Mouse (Mus musculus) midbrain, embryonic 14.5 days (tissue): ENCODE data around the gene Trafd1. TPM values are rescaled to one million over a fixed set of nuclear protein-coding genes. Genes with fewer than 3 reads are reported as not detected.
A peak's percentile ranks its signal among the peaks of the same experiment; 100 is the strongest.

ENCODE experiments used
- ATAC-seq: fragments of 200-750 bp; cut with Nextera tagmentation; 2 replicates; pipeline ENCODE4 v1.8.0; 2017; ENCODE audit warnings: moderate number of reproducible peaks, moderate library complexity; ENCODE audit not compliant: low FRiP score, low TSS enrichment
- DNase-seq: peaks from one replicate; pipeline ENCODE4 v3.0.0-alpha.2; 2015
- H3K27ac ChIP-seq: fragments of 300-500 bp; sonication (generic); replicated peaks from 2 replicates; pipeline ENCODE4 v1.5.1; 2014; ENCODE audit warnings: mild to moderate bottlenecking, low read depth, low read length, moderate library complexity
- H3K27me3 ChIP-seq: fragments of 300-500 bp; sonication (generic); 2 replicates; pipeline ENCODE4 v1.6.1; 2014; ENCODE audit warnings: low read length, control low read depth, mixed read lengths; ENCODE audit not compliant: control insufficient read depth, insufficient read depth
- H3K36me3 ChIP-seq: fragments of 300-500 bp; sonication (generic); 2 replicates; pipeline ENCODE4 v1.6.1; 2014; ENCODE audit warnings: low read length, control low read depth; ENCODE audit not compliant: control insufficient read depth, insufficient read depth
- H3K4me1 ChIP-seq: fragments of 300-500 bp; sonication (generic); 2 replicates; pipeline ENCODE4 v1.6.1; 2014; ENCODE audit warnings: mild to moderate bottlenecking, antibody characterized with exemption, low read length, control low read depth; ENCODE audit not compliant: control insufficient read depth, insufficient read depth
- H3K4me2 ChIP-seq: fragments of 300-500 bp; sonication (generic); 2 replicates; pipeline ENCODE4 v1.6.1; 2014; ENCODE audit warnings: mild to moderate bottlenecking, low read length, moderate library complexity
- H3K4me3 ChIP-seq: fragments of 300-500 bp; sonication (generic); replicated peaks from 2 replicates; pipeline ENCODE4 v1.5.1; 2014; ENCODE audit warnings: low read depth, low read length
- H3K9ac ChIP-seq: fragments of 300-500 bp; sonication (generic); replicated peaks from 2 replicates; pipeline ENCODE4 v1.6.1; 2014; ENCODE audit warnings: mild to moderate bottlenecking, low read length, moderate library complexity
- H3K9me3 ChIP-seq: fragments of 300-500 bp; sonication (generic); 2 replicates; pipeline ENCODE4 v1.6.1; 2016; ENCODE audit warnings: low read length, control low read depth, mixed read lengths; ENCODE audit not compliant: control insufficient read depth
- WGBS: fragments of 180-500 bp; shearing (Covaris S2); extraction: QIAGEN DNeasy Blood & Tissue Kit; methylation state at CpG from one replicate; pipeline ENCODE4 v1.1.7; 2014; 5-methylcytosine and 5-hydroxymethylcytosine counted together
- polyA plus RNA-seq: library from polyadenylated mRNA; unstranded; fragments of >200 nt; fragmentation: Nextera tagmentation; extraction: Ambion mirVana; gene quantifications from 2 replicates; pipeline ENCODE4 v1.2.1, GENCODE M21; 2014

Gene Trafd1
- polyA plus RNA-seq, 1 experiment from 2014 or later = 146 TPM

DNA sequence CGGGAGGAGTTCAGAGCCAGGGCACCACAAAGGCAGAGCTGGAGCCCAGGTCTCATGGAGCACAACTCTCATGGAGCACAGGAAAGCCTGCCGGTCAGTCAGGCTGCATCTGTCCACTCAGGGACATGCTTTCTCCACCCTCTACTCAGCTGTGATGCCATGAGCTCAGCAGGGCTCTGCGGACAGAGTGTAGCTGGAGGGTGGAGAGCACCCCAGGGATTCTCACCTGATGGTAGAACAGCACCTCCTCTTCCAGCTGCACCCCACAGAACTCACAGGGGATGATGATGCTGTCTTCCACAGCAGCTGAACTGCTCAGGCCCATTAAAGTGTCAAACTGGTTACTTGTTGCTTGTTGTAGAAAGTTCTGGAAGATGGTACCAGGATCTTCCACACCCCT, 10.6 kb downstream of the Trafd1 start:
- Histone ChIP-seq H3K4me3 (no peak overlapping the region), H3K27ac (no peak overlapping the region), H3K9ac (no peak overlapping the region), H3K27me3 (no peaks in the 10 kb centered on the region), H3K4me2 (no peak overlapping the region), H3K4me1 (no peaks in the 10 kb centered on the region), H3K36me3 (peaks cover 91% of the 10 kb centered on the region), H3K9me3 (no peaks in the 10 kb centered on the region)
- DNase-seq (no peak), ATAC-seq (no peak)
- 90% methylated on average over 3 of the region's 3 CpGs for WGBS

GRCm38 (mm10) chr5:121371712-121372111, 13.7 kb downstream of the Trafd1 start:
- no peaks in the 10 kb centered on the region for H3K4me1 ChIP-seq
- H3K4me3 ChIP-seq = no peak overlapping the region
- no peak overlapping the region for H3K9ac ChIP-seq
- 88% methylated on average over 6 of the region's 6 CpGs for WGBS
- H3K4me2 ChIP-seq = no peak overlapping the region
- no peaks in the 10 kb centered on the region for H3K9me3 ChIP-seq
- H3K27me3 ChIP-seq = no peaks in the 10 kb centered on the region
- peaks cover 91% of the 10 kb centered on the region for H3K36me3 ChIP-seq
- DNase-seq = no peak
- H3K27ac ChIP-seq = no peak overlapping the region
- no peak for ATAC-seq

- 87% methylated on average over 4 of the region's 4 CpGs for WGBS
- DNase-seq (no peak), ATAC-seq (no peak)
- no peaks in the 10 kb centered on the region for H3K4me1 ChIP-seq
- H3K9me3 ChIP-seq = no peaks in the 10 kb centered on the region
- no peaks in the 10 kb centered on the region for H3K27me3 ChIP-seq
- H3K4me2 ChIP-seq = no peak overlapping the region
- H3K27ac ChIP-seq = no peak overlapping the region
- H3K4me3 ChIP-seq = no peak overlapping the region
- peaks cover 94% of the 10 kb centered on the region for H3K36me3 ChIP-seq
- no peak overlapping the region for H3K9ac ChIP-seq
These were observed 18.2 kb downstream of the Trafd1 start for GRCm38 (mm10) chr5:121367255-121367654.

DNA sequence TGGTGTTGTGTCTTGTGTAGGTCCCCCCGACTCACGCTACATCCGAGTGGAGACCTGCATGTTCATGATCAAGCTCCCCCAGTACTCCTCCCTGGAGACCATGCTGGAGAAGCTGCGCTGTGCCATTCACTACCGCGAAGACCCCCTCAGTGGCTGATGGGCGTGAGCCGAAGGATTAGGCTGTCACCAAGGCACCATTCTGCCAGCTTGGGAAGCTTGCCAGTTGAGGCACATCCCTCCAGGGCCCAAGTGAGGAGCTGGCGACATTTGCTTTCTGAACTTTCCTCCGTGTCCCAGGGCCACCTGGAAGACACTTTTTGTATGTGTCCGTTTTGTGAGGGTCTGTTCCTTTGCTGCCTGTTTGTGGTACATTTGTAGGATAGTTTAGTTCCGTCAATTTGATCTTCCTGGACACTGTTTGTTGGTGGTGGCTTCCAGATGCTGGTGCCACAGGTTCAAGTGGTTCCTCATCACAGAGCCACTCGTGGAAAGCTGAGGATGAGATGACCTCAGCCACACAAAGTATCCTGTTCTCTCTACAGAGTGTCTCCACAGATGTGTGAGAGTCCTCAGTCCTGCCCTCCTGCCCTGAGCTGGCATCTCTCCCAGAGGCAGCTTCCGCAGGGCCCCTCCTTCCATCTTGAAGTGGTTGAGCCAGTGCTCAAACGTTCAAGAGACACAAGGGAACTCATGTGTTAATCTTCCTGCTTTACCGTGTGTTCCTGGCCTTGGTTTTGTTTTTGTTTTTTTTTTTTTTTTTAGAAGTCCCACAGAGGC, 18.8 kb downstream of the Trafd1 start:
- Histone ChIP-seq H3K4me1 (no peaks in the 10 kb centered on the region), H3K27me3 (no peaks in the 10 kb centered on the region), H3K36me3 (peaks cover 94% of the 10 kb centered on the region), H3K4me2 (no peak overlapping the region), H3K9me3 (no peaks in the 10 kb centered on the region), H3K27ac (no peak overlapping the region), H3K4me3 (no peak overlapping the region), H3K9ac (no peak overlapping the region)
- no peak for ATAC-seq
- DNase-seq = peak; percentile 32
- WGBS = 79% methylated on average over 16 of the region's 16 CpGs

DNA sequence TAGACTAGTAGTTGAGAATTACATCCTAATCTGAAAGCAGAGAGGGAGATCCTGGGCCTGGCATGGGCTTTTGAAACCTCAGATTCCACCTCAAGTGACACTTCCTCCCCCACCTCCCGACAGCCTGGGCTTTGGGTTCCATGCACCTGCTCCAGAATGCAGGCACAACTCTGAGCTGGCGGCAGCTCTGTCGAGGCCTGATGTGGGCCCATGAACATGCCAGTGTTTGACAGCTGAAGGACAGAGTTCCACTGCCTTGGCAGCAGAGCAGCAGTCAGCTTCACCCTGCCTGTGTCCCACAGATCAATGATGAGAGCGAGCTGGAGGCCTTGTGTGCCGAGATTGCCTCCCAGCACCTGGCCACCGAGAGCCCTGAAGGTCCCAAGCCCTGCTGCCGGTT, 22.0 kb downstream of the Trafd1 start:
- DNase-seq = no peak
- H3K27me3 ChIP-seq = no peaks in the 10 kb centered on the region
- H3K9ac ChIP-seq = no peak overlapping the region
- H3K4me1 ChIP-seq = no peaks in the 10 kb centered on the region
- peaks cover 99% of the 10 kb centered on the region for H3K36me3 ChIP-seq
- no peaks in the 10 kb centered on the region for H3K9me3 ChIP-seq
- no peak overlapping the region for H3K4me2 ChIP-seq
- no peak for ATAC-seq
- H3K4me3 ChIP-seq = no peak overlapping the region
- 91% methylated on average over 7 of the region's 7 CpGs for WGBS
- H3K27ac ChIP-seq = no peak overlapping the region

DNA sequence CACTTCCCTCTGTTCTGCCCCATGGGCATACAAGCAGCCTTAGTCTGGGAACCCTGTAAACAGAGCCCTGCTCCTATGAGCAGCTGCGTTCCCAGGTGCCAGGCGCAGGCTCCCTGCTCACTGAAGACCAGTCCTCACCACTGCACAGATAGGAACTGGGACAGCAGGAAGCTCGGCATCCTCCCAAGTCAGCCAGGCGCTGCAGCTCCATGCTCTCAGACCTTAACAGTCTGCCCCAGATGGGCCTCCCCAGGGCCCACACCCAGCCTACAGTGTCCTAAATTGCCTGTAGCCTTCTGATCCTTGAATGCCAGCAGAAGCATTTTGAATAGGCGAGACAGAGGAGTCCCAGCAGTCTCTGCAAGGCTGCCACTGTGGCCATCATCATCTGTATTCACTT, 23.7 kb downstream of the Trafd1 start:
- 88% methylated on average over 5 of the region's 5 CpGs for WGBS

DNA sequence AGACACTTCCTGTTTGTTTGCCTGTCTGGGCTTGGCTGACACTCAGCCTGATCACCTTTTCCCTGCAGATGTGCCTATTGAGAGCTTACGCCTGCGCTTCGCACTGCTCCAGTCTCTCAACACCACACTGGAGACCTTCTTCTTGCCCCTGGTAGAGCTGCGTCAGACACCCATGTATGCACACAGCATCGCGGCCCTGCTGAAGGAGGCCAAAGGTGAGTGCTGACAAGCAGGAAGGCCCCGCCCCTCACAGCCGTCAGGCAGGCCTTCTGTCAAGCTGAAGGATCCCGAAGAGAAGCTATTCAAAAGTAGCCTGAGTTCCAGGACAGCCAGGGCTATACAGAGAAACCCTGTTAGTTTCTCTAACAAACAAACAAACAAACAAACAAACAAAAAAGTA, 26.2 kb downstream of the Trafd1 start:
- Histone ChIP-seq H3K4me1 (no peaks in the 10 kb centered on the region), H3K4me3 (no peak overlapping the region), H3K4me2 (no peak overlapping the region), H3K36me3 (peaks cover 99% of the 10 kb centered on the region), H3K9ac (no peak overlapping the region), H3K27me3 (no peaks in the 10 kb centered on the region), H3K27ac (no peak overlapping the region), H3K9me3 (no peaks in the 10 kb centered on the region)
- 80% methylated on average over 9 of the region's 9 CpGs for WGBS
- no peak for DNase-seq
- no peak for ATAC-seq

More for the DNA sequence above, 23.7 kb downstream of the Trafd1 start:
- Histone ChIP-seq H3K9me3 (no peaks in the 10 kb centered on the region), H3K27ac (no peak overlapping the region), H3K4me2 (no peak overlapping the region), H3K4me1 (no peaks in the 10 kb centered on the region), H3K9ac (no peak overlapping the region), H3K4me3 (no peak overlapping the region), H3K27me3 (no peaks in the 10 kb centered on the region), H3K36me3 (peaks cover 100% of the 10 kb centered on the region)
- ATAC-seq (no peak), DNase-seq (no peak)

- Histone ChIP-seq H3K36me3 (peaks cover 97% of the 10 kb centered on the region), H3K9ac (no peak overlapping the region), H3K27me3 (no peaks in the 10 kb centered on the region), H3K4me1 (no peaks in the 10 kb centered on the region), H3K9me3 (no peaks in the 10 kb centered on the region), H3K4me2 (no peak overlapping the region), H3K27ac (no peak overlapping the region), H3K4me3 (no peak overlapping the region)
- DNase-seq (no peak), ATAC-seq (no peak)
- 94% methylated on average over 8 of the region's 8 CpGs for WGBS
These were observed 41.4 kb downstream of the Trafd1 start for GRCm38 (mm10) chr5:121343997-121344396.

DNA sequence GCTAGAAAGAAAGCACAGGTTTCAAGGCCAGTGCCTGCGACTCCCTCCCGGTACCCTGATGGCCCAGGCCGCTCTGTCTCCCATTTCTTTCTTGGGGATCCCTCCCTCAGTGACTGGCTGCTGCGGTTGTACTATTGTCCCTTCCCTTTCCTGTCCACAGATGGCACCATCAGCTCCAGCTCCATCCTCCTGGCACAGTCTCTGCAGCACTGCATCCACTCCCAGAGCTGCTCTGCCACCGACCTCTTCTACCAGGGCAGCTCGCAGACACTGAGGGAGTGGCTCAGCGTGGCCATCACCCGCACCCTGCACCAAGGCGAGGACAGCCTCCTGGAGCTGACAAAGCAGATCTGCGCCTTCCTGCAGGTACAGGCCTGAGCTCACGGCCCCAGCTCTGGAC, 42.9 kb downstream of the Trafd1 start:
- ATAC-seq (no peak), DNase-seq (no peak)
- H3K4me3 ChIP-seq = no peak overlapping the region
- H3K36me3 ChIP-seq = peaks cover 97% of the 10 kb centered on the region
- H3K9ac ChIP-seq = no peak overlapping the region
- H3K9me3 ChIP-seq = no peaks in the 10 kb centered on the region
- no peaks in the 10 kb centered on the region for H3K4me1 ChIP-seq
- H3K4me2 ChIP-seq = no peak overlapping the region
- WGBS = 94% methylated on average over 11 of the region's 11 CpGs
- H3K27ac ChIP-seq = no peak overlapping the region
- no peaks in the 10 kb centered on the region for H3K27me3 ChIP-seq
